Mouse (Mus musculus) CH12.LX (cell line): ENCODE data around the gene Gch1.

ENCODE experiments used
- CTCF ChIP-seq, 2 experiments: IDR thresholded peaks in 1 of 2; conservative IDR thresholded peaks in 1 of 2; 2 replicates each; pipeline ENCODE4 v1.5.1; 2011 to 2012; ENCODE audit warnings: low read depth in 2 of 2, low read length in 2 of 2, improper control_type of control experiment in 1 of 2, inconsistent platforms in 1 of 2, mild to moderate bottlenecking in 1 of 2, moderate library complexity in 1 of 2
- JUN ChIP-seq: IDR thresholded peaks from 2 replicates; pipeline ENCODE4 v1.6.1; 2011; ENCODE audit warnings: low read depth, mild to moderate bottlenecking, low read length, improper control_type of control experiment, moderate library complexity; ENCODE audit not compliant: insufficient read depth
- USF1 ChIP-seq: IDR thresholded peaks from 2 replicates; pipeline ENCODE4 v1.6.1; 2014; ENCODE audit warnings: low read depth, mild to moderate bottlenecking, inconsistent platforms, low read length, improper control_type of control experiment
- ZNF384 ChIP-seq: IDR thresholded peaks from 2 replicates; pipeline ENCODE4 v1.6.1; 2012; ENCODE audit warnings: low read depth, low read length, improper control_type of control experiment, inconsistent platforms

DNA sequence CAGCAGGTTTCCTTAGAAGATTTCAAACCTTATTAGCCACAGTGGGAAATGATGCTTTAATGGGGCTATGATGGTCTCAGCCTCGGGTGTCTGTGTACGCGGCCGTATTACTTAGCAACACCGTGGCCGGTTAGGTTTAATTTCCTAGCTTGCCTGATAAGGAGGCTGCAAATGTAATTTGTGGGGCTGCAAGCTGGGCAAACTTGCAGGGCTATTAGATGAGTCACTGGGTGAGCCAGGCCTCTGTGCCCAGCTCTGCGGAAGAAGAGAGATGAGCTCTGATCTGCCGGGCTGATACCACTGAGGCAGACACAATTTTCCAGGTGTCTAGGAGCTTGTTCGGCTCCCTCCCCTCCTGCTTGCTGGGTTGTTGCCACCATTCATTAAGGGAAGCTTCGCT is 55.3 kb downstream of the Gch1 start:
- no peak for TF ChIP-seq CTCF (conservative IDR thresholded peaks at IDR 0.05 in 1 of 2, IDR thresholded peaks at IDR 0.05 in 1 of 2; ENCODE audit: low read depth in 2 of 2, low read length in 2 of 2)
- no peak for TF ChIP-seq USF1
- no peak for TF ChIP-seq ZNF384
- no peak for TF ChIP-seq JUN
